Mouse (Mus musculus) left cerebral cortex, adult 9 months (tissue): ENCODE results near the gene Naa80.
A peak's percentile ranks its signal among the peaks of the same experiment; 100 is the strongest.

ENCODE experiments used
- DNase-seq, 2 experiments: peaks; one replicate each; pipeline ENCODE4 v3.0.0; 2022; ENCODE audit warnings: low spot score in 2 of 2

Gene Naa80

GRCm38 (mm10) chr9:107594281-107595062 lies 15.8 kb downstream of the Naa80 start:
- DNase-seq, result no peak

- no peak for DNase-seq
Observed at GRCm38 (mm10) chr9:107596619-107597569, 18.2 kb downstream of the Naa80 start.

GRCm38 (mm10) chr9:107598385-107598784 lies 19.7 kb downstream of the Naa80 start:
- DNase-seq, result no peak

- DNase-seq, result no peak
Observed at GRCm38 (mm10) chr9:107599433-107599832, 20.7 kb downstream of the Naa80 start.

GRCm38 (mm10) chr9:107599842-107600241 lies 21.2 kb downstream of the Naa80 start:
- DNase-seq, result no peak

GRCm38 (mm10) chr9:107600745-107601144 lies 22.1 kb downstream of the Naa80 start:
- no peak for DNase-seq

GRCm38 (mm10) chr9:107601275-107601674 lies 22.6 kb downstream of the Naa80 start:
- DNase-seq, result no peak

- DNase-seq, result peak in 1 of 2 experiments; percentile 93
Observed at GRCm38 (mm10) chr9:107602068-107602648, 23.5 kb downstream of the Naa80 start.

- DNase-seq, result no peak
Observed at GRCm38 (mm10) chr9:107603251-107603650, 24.6 kb downstream of the Naa80 start.

GRCm38 (mm10) chr9:107605041-107605661 lies 26.5 kb downstream of the Naa80 start:
- no peak for DNase-seq

GRCm38 (mm10) chr9:107606591-107606990 lies 27.9 kb downstream of the Naa80 start:
- DNase-seq, result no peak

GRCm38 (mm10) chr9:107607036-107607435 lies 28.3 kb downstream of the Naa80 start:
- no peak for DNase-seq

- DNase-seq, result no peak
Observed at GRCm38 (mm10) chr9:107607653-107608245, 29.1 kb downstream of the Naa80 start.

- DNase-seq, result no peak
Observed at GRCm38 (mm10) chr9:107608741-107609432, 30.2 kb downstream of the Naa80 start, which contains the start of gene Sema3b. Sema3b (minus strand) TSS chr9:107609229.

- DNase-seq, result no peak
Observed at GRCm38 (mm10) chr9:107609433-107609830, 30.7 kb downstream of the Naa80 start.

GRCm38 (mm10) chr9:107611456-107612190 lies 32.9 kb downstream of the Naa80 start:
- no peak for DNase-seq

GRCm38 (mm10) chr9:107612191-107612944 lies 33.7 kb downstream of the Naa80 start:
- DNase-seq, result peak; percentile 91 to 98

- DNase-seq, result no peak
Observed at GRCm38 (mm10) chr9:107612945-107613569, 34.4 kb downstream of the Naa80 start.

- DNase-seq, result no peak
Observed at GRCm38 (mm10) chr9:107615035-107615434, 36.3 kb downstream of the Naa80 start.
